Mouse (Mus musculus) MEL (cell line): ENCODE results near the gene Sbno2.

Source experiments
- CTCF ChIP-seq, 3 experiments: IDR thresholded peaks in 2 of 3; conservative IDR thresholded peaks in 1 of 3; 2 replicates each; pipeline ENCODE4 v1.5.1; 2011 to 2012; ENCODE audit warnings: low read length in 3 of 3, low read depth in 2 of 3, mild to moderate bottlenecking in 2 of 3, improper control_type of control experiment in 1 of 3, inconsistent platforms in 1 of 3, mixed read lengths in 1 of 3, moderate library complexity in 1 of 3; ENCODE audit not compliant: control insufficient read depth in 1 of 3, insufficient read depth in 1 of 3, poor library complexity in 1 of 3, severe bottlenecking in 1 of 3
- E2F4 ChIP-seq: IDR thresholded peaks from 2 replicates; pipeline ENCODE4 v1.6.1; 2011; ENCODE audit warnings: low read depth, low read length, improper control_type of control experiment, borderline replicate concordance
- EP300 ChIP-seq, 2 experiments: IDR thresholded peaks; 2 replicates each; pipeline ENCODE4 v1.6.1; 2011; ENCODE audit warnings: improper control_type of control experiment in 2 of 2, low read length in 2 of 2, low read depth in 1 of 2, mild to moderate bottlenecking in 1 of 2
- ETS1 ChIP-seq: IDR thresholded peaks from 2 replicates; pipeline ENCODE4 v1.6.1; 2012; ENCODE audit warnings: low read depth, mild to moderate bottlenecking, inconsistent platforms, low read length, improper control_type of control experiment, moderate library complexity
- GATA1 ChIP-seq: IDR thresholded peaks from 2 replicates; pipeline ENCODE4 v1.6.1; 2011; ENCODE audit warnings: low read depth, low read length, improper control_type of control experiment
- JUND ChIP-seq: IDR thresholded peaks from 2 replicates; pipeline ENCODE4 v1.6.1; 2011; ENCODE audit warnings: low read depth, mild to moderate bottlenecking, improper control_type of control experiment, low read length
- MAFK ChIP-seq: IDR thresholded peaks from 2 replicates; pipeline ENCODE4 v1.6.1; 2011; ENCODE audit warnings: low read depth, mild to moderate bottlenecking, low read length, improper control_type of control experiment, borderline replicate concordance
- POLR2A ChIP-seq, 2 experiments: IDR thresholded peaks; 2 replicates each; pipeline ENCODE4 v1.6.1; 2011 to 2012; ENCODE audit warnings: low read length in 2 of 2, mild to moderate bottlenecking in 2 of 2, control low read depth in 1 of 2, improper control_type of control experiment in 1 of 2, low read depth in 1 of 2, moderate library complexity in 1 of 2; ENCODE audit not compliant: control insufficient read depth in 1 of 2, insufficient read depth in 1 of 2, poor library complexity in 1 of 2
- POLR2AphosphoS5 ChIP-seq: IDR thresholded peaks from 2 replicates; pipeline ENCODE4 v1.6.1; 2012; ENCODE audit warnings: low read depth, borderline replicate concordance, mild to moderate bottlenecking, inconsistent platforms, low read length, moderate library complexity, mixed read lengths
- RCOR1 ChIP-seq: IDR thresholded peaks from 2 replicates; pipeline ENCODE4 v1.6.1; 2012; ENCODE audit warnings: low read depth, mild to moderate bottlenecking, inconsistent platforms, low read length, improper control_type of control experiment
- SMC3 ChIP-seq: IDR thresholded peaks from 2 replicates; pipeline ENCODE4 v1.6.1; 2011; ENCODE audit warnings: low read depth, low read length, improper control_type of control experiment
- TAL1 ChIP-seq: IDR thresholded peaks from 2 replicates; pipeline ENCODE4 v1.6.1; 2012; ENCODE audit warnings: mild to moderate bottlenecking, inconsistent platforms, low read length, moderate library complexity, mixed read lengths
- TBP ChIP-seq: IDR thresholded peaks from 2 replicates; pipeline ENCODE4 v1.8.0; 2011; ENCODE audit warnings: low read depth, low read length, improper control_type of control experiment
- ZNF384 ChIP-seq: IDR thresholded peaks from 2 replicates; pipeline ENCODE4 v1.6.1; 2012; ENCODE audit warnings: low read depth, mild to moderate bottlenecking, inconsistent platforms, low read length, improper control_type of control experiment

DNA sequence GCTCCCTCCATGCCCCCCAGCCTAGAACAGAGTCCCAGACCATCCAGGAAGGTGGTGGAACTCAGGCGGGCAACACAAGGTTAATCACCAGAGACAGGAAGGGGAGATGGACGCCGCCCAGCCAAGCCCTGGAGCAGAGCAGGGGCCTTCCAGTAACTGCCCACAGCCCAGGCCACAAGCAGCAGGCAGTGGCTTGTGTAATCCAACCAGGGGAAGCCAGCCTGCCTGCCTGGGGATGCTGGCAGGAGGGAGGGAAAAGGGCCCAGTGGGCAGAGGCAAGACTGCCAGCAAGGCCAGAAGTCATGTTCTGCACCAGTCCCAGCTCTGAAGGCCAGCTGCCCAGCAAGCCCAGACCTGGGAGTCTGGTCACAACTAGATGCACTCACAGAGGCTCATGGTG is 18.5 kb downstream of the Sbno2 start:
- TF ChIP-seq CTCF (IDR thresholded peaks at IDR 0.05 in 2 of 3, conservative IDR thresholded peaks at IDR 0.05 in 1 of 3; ENCODE audit: control insufficient read depth in 1 of 3, insufficient read depth in 1 of 3, low read depth in 2 of 3, low read length in 3 of 3, poor library complexity in 1 of 3, severe bottlenecking in 1 of 3) (no peak), SMC3 (no peak), E2F4 (no peak), JUND (no peak), MAFK (no peak), TBP (no peak), GATA1 (no peak), ETS1 (no peak), TAL1 (no peak), POLR2AphosphoS5 (no peak), EP300 (IDR thresholded peaks at IDR 0.05; ENCODE audit: low read depth in 1 of 2, low read length in 2 of 2) (no peak), ZNF384 (no peak), RCOR1 (no peak), POLR2A (IDR thresholded peaks at IDR 0.05; ENCODE audit: control insufficient read depth in 1 of 2, insufficient read depth in 1 of 2, low read depth in 1 of 2, low read length in 2 of 2, poor library complexity in 1 of 2) (no peak)
